Mouse (Mus musculus): ENCODE results near the gene Dnajc11.
A peak's percentile ranks its signal among the peaks of the same experiment; 100 is the strongest.

Dnajc11 gene

DNA sequence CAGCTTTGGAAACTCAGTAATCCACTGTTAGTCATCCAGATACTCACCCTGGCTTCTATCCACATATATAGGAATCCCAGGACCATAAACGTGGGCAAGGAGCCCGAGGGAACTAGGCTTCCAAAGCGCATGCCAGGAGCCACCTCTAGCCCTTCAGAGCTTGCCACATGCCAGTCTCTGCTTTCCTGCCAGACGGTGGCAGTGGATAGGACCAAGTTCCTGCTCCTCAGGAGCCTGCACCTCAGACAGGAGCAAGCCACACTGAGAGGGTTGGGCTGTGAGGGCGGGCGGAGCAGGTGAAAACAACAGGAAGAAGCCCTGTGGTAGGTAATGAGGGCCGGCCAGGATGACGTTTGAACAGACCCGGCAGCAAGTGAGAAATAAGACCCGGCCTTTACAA lies 52.4 kb downstream of the Dnajc11 start:
- DNase-seq (ENCODE audit: low read depth): no peak

GRCm38 (mm10) chr4:151986650-151987049 lies 53.2 kb downstream of the Dnajc11 start:
- DNase-seq (ENCODE audit: low read depth): no peak

- DNase-seq (ENCODE audit: low read depth): no peak
These were observed 54.5 kb downstream of the Dnajc11 start for GRCm38 (mm10) chr4:151988014-151988341.

- peak; percentile 49 for DNase-seq (ENCODE audit: low read depth)
These were observed 55.0 kb downstream of the Dnajc11 start, which contains the start of gene Thap3 for GRCm38 (mm10) chr4:151988342-151989109. Gene Thap3 (minus strand): TSS chr4:151988997.

DNA sequence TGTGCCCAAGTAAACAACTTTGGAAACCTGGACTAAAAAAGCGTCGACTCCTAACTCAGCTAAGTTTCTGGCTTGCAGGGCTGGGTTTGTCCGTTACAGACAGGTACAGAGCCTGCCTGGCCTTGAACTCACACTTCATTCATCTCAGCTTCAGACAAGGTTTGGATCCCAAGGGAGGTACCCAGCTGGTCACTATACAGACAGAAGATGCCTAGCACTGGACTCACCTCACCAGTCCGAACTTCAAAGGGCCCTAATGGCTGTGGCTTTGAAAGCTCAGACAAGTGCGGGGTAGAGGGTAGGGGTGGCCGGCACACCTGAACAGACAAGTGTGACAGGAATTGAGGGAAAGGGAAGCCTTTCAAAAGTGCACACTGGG lies 55.6 kb downstream of the Dnajc11 start:
- DNase-seq (ENCODE audit: low read depth): no peak

- no peak for DNase-seq (ENCODE audit: low read depth)
These were observed 58.6 kb downstream of the Dnajc11 start for GRCm38 (mm10) chr4:151992091-151992490.

DNA sequence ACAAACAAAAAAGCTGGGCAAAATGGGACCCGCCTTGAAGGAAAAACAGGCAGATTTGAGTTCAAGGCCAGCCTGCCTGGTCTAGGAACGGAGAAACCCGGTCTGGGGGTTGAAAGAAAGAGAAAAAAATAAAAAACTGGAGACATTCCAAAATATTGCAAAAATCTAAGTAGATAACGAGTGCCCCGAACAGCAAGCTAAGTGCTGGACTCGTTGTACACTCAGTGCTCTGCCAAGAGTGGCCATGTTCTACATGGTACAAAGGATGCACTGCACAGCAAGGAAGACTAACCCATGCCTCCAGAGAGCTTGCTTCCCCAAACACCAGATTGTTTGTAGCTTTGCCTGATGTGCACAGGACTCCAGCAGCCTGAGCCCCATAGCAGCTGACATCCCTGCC lies 59.5 kb downstream of the Dnajc11 start:
- no peak for DNase-seq (ENCODE audit: low read depth)

DNA sequence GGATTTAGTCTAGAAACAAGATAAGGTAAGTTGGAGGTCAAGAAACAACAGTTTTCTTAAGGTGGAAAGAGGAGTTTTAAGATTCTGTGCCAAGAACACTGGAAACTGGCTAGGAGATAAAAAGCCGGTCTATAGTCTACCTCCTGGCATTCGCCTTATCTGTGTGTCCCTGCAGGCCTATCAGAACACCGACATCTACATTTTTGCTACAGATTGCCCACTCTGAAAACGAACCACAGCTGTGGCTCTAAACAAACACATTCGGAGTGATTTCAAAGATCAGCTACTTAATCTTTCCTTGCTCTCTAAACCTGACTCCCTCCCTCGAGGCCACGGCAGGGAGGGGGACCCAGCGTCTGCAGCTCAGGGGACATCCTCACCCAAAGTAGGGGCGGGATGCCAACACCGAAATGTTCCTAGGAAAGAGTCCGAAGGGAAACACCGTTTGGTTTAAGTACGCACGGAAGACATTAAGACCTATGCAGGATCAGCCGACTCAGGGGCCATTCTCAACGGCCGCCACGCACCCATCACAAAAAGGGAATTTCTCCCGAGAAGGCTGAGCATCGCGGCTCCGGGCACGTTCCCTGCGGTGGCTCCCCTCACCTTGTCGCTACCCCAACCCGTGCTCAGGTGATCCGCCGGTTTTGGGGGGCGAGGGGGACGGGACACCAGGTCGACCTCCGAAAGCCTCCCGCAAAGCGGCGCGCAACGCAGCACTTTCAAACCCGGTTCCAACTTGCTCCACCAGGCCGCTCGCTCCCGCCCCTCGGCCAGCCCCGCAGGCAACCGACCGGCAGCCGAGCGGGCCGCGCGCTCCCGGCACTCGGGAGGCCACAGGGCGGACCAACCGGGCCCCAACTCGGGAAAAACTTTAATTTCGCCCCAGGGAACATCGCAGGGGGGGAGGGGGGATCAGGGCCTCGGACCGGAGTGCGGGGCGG lies 61.0 kb downstream of the Dnajc11 start:
- peak; percentile 64 for DNase-seq (ENCODE audit: low read depth)

DNA sequence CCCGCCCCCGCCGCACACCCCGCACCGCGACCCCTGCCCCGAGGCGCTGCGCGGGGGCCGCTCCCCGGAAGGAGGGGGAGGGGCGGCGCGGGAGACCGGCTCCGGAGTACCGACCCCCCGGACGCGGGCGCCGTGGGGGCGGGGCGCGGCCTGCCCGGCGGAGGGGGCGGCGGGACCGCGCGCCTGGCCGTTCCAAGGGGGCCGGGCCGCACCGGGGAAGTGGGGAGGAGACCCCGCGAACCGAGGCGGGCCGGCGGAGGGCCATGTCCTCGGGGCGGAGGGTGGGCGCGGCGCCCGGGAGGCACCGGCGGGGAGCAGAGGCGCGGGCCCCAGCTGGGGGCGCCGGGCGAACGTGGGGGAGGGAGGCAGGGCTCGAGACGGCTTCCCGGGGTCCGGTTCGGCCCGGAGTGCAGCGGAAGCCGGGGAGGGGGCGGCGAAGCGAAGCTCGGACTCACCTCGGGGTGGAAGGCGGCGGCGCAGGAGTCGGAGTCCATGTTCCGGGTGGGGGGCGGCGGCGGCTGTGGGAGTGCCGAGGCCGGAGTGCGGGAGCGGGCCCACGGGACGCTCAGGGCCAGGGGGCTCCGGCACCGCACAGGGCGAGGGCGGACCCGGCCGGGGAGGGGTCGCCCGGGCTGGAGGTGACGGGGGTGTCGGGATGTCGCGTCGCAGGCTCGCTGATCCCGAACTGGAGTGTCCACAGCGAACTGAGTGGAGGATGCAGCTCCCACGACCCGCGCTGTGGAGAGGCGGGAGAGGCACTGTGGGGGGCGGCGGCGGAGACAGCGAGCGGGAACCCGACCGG lies 62.1 kb downstream of the Dnajc11 start:
- no peak for DNase-seq (ENCODE audit: low read depth)

DNA sequence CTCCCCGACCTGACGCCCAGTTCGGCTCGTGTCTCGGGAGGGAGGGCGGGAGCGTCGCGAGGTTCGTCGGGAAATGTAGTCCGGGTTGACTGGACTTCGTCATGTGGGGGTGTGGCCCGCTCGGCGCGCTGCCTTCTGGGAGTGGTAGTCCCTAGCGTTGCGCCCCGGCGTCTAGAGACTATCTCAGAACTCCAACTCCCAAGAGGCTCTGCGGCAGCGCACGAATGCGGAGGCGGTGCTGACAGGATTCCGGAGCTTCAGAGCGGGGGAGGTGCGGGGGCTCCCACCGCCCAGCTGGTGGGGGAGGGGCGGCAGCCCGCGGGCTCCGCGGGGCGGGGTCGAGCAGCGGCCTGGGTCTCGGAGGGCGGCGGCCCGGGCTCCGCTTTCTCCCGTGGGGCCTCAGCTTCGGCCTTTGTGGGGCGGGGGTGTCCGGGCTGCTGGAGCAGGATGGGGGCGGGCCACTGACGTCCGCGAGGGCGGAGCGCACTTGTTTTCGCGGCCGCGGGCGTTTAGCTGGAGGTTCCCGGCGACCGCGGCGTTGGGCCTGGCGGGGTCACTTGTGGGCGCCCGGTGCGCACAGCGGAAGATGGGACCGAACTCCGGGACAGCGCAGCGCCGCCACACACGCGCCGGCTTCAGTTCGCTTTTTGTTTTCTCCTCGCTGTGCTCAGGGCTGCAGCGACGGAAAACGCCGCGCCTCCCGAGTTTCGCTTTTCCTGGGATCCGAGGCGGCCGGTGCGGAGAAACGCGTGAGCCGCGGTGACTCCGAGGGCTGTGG lies 62.9 kb downstream of the Dnajc11 start, which contains the start of gene Phf13:
TSS of gene Phf13 (minus strand) at position 86 of the 778 bp plus-strand sequence.
- DNase-seq (ENCODE audit: low read depth): peak; percentile 96

- DNase-seq (ENCODE audit: low read depth): no peak
These were observed 63.4 kb downstream of the Dnajc11 start for GRCm38 (mm10) chr4:151996951-151997222.

DNA sequence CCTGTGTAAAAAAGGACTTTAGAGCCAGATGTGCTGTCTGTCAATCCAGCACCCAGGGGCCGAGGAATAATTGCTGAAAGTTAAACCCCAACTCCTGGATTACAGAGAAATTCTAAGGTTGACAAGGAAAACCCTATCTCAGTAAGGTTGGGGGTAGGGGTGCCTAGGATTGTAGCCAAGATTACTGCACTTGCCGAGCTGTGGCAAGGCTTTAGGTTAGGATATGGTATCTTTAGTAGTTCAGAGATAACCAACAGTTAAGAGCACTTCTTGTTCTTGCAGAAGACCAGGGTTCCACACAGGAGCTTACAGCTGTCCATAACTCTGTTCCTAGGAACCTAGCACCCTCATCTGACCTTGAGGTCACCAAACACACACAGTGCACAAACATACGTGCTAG lies 64.2 kb downstream of the Dnajc11 start:
- DNase-seq (ENCODE audit: low read depth): no peak

GRCm38 (mm10) chr4:151999481-151999880 lies 66.0 kb downstream of the Dnajc11 start:
- no peak for DNase-seq (ENCODE audit: low read depth)

- no peak for DNase-seq (ENCODE audit: low read depth)
These were observed 67.4 kb downstream of the Dnajc11 start for GRCm38 (mm10) chr4:152000906-152001305.

- DNase-seq (ENCODE audit: low read depth): no peak
These were observed 67.8 kb downstream of the Dnajc11 start for GRCm38 (mm10) chr4:152001335-152001734.

GRCm38 (mm10) chr4:152002063-152002462 lies 68.6 kb downstream of the Dnajc11 start:
- DNase-seq (ENCODE audit: low read depth): no peak

- DNase-seq (ENCODE audit: low read depth): no peak
These were observed 72.6 kb downstream of the Dnajc11 start for GRCm38 (mm10) chr4:152006137-152006536.

GRCm38 (mm10) chr4:152006812-152007211 lies 73.3 kb downstream of the Dnajc11 start:
- no peak for DNase-seq (ENCODE audit: low read depth)

DNA sequence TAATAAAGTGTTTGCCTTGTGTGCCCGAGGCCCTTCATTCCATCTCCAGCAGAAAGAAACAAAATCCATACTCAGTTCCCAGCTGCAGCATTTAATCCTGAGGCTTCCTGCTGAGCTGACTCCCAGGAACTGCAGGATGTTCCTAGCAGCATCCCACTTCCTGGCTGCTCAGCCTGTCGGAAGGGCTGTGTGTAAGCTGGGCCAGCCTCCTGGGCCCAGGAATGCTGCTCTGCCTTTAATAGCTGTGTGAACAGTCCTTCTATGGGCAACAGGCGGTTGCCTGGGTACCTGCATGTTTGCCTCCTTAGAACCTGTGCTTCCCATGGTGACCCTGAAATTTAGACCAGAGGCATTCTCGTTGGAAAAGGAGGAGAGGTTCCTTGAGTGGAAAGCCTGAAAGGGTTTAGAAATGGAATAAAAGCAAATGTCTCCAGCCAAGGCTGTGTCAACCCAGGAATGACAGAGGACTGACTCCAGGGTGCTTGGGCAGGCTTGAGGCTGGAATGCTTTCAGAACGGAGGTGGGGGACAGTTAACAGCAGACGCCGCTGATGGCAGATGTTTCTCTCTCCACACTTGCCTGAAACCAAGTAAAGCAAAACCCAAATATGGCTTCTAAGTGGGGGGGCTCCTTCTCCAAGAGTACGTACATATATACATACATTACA lies 74.1 kb downstream of the Dnajc11 start:
- no peak for DNase-seq (ENCODE audit: low read depth)

DNA sequence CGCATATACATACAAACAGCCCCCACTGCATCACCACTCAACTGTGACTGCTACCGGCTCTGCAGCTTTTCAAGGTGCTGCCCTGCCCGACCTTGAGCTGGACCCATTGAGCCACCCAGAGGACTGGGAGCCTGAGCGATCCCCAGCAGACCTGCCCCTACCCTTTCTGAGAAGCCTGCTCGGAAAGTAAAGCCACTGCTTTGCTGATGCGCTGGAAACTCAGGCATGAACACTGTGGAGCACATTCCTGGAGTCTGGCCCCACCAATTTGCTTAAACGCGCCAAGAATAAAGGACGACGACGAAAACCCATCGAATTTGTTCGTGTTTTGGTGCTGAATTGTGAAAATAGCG lies 74.6 kb downstream of the Dnajc11 start:
- no peak for DNase-seq (ENCODE audit: low read depth)

GRCm38 (mm10) chr4:152008622-152009075 lies 75.2 kb downstream of the Dnajc11 start, which contains the start of gene Klhl21:
Gene Klhl21 (plus strand): TSS chr4:152008803.
- DNase-seq (ENCODE audit: low read depth): peak; percentile 92
